In genomic region chr14:25279751-25280150, GRCm38 (mm10) we compare ENCODE assay signal across 23 mouse cellular contexts.
DNase-seq lines count a peak whose midpoint lies in the region; ATAC-seq lines count a peak whose summit lies in the region.
"Had no signal": no experiment of that assay in that cellular context is flagged by ENCODE, and none has a peak within 500 bp of the region (broad histone marks: within the 10 kb centered on the region; RNA-seq: fewer than 3 reads in every experiment).

No protein-coding gene starts in this region.

- DNase-seq in cerebellum, adult 11 months, result peak; percentile 47
- DNase-seq in urinary bladder, adult 2 months (ENCODE audit: low spot score), result peak; percentile 2
- no peak for DNase-seq in urinary bladder, adult 18-20 months (ENCODE audit: low spot score in 2 of 2)
- DNase-seq in cerebellum, postnatal 14 days, result peak; percentile 73 to 78
- no peak for DNase-seq in lung, postnatal 10 days
- DNase-seq in embryo, embryonic 10.5 days (ENCODE audit: low spot score), result no peak
- DNase-seq in Muller cell, postnatal 12 days (ENCODE audit: inconsistent ontology term), result no peak
- DNase-seq: adrenal gland, postnatal 14 days; embryo, embryonic 11 days; gastrocnemius, adult 2 months; gastrocnemius, postnatal 36 days; kidney, adult 18-20 months; kidney, postnatal 36 days; lung, adult 2 months; lung, postnatal 14 days; midbrain, embryonic 14.5 days; retina, postnatal 1 day; right cerebral cortex, postnatal 14 days; thymus, postnatal 14 days had no signal

- no peak for ATAC-seq in cerebellum, adult (ENCODE audit: insufficient number of reproducible peaks, low FRiP score, low TSS enrichment)
- ATAC-seq: forebrain, embryonic 15.5 days; hindbrain, embryonic 16.5 days; Patski had no signal

Comparison
In these comparisons a context has a peak if more than half of its experiments do, and no peak if none do; other contexts are left out.
1. DNase-seq: peak in cerebellum, adult 11 months (single experiment), urinary bladder, adult 2 months (single experiment) and cerebellum, postnatal 14 days (2 of 2); none in urinary bladder, adult 18-20 months (0 of 2), lung, postnatal 10 days (single experiment), embryo, embryonic 10.5 days (single experiment) and Muller cell, postnatal 12 days (single experiment).